Mouse (Mus musculus): Measurements from ENCODE around the gene Iqca. TPM values are rescaled to one million over a fixed set of nuclear protein-coding genes. Genes with fewer than 3 reads are reported as not detected.

The Iqca gene
- total RNA-seq, 2 experiments from 2014 or later, result not detected

GRCm38 (mm10) chr1:90074779-90075178 lies 78.4 kb downstream of the Iqca start:
- ATAC-seq (replicated peaks; ENCODE audit: low FRiP score, poor library complexity, severe bottlenecking), result no peak

GRCm38 (mm10) chr1:90071812-90072580 lies 81.2 kb downstream of the Iqca start:
- ATAC-seq (replicated peaks; ENCODE audit: low FRiP score, poor library complexity, severe bottlenecking), result no peak

DNA sequence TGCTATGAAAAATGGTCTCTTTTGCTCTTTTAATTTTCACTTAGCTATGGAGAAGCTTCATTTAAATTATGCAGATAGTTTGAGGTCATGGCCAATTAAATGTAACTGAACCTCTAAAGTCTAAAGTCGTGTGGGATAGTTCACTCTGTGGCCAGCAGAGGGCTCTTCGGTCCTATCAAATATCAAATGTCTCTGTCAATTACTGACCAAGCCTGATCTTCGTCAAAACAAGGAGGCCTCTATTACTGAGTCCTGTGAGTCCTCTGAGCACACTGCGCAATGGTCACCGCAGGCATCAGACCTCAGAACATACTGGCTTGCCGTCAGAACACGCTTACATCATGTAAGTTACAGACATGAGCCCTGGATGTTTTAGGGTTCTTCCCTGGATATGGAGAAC lies 92.6 kb downstream of the Iqca start:
- ATAC-seq (replicated peaks; ENCODE audit: low FRiP score, poor library complexity, severe bottlenecking), result peak; percentile 60; the same call in 1 of the 2 replicates

DNA sequence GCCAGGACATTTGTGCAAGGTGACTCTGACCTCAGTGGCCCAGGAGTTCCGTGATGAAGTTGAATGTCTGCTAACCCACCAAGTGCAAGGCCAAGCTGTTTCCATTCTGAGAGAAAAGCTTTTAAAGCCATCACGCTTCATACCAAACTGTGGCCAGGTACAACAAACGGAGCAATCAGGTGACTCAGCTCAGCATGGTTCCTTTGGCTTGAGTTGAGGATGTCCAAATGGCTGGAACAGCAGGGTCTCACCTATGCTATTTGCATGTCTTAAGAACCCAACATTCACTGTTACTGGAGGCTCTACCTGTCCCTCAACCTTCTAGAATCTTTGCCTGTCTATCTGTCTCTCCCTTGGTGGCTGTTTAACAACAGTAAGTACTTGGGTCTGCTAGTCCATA lies 93.1 kb downstream of the Iqca start:
- ATAC-seq (replicated peaks; ENCODE audit: low FRiP score, poor library complexity, severe bottlenecking), result no peak

GRCm38 (mm10) chr1:90054991-90055390 lies 98.2 kb downstream of the Iqca start:
- ATAC-seq (replicated peaks; ENCODE audit: low FRiP score, poor library complexity, severe bottlenecking), result no peak

DNA sequence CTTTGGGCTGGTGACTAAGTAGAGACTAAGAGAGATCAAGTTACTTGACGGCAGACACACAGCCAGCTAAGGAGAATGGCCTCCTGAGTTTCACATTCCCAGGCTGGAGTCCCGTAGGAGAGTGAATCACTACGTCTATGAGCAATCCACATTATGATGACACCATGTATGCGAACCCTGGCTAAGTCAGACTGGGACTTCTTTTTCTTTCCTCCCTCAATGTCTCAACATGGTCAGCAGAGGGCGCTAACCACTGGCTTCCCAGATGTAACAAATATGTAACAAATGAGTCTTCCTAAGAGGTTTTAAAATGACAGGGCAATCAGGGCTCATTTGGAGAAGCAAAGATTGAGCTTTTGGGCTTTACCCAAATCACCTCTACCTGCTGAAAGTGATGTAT lies 101.9 kb downstream of the Iqca start:
- ATAC-seq (replicated peaks; ENCODE audit: low FRiP score, poor library complexity, severe bottlenecking), result no peak

DNA sequence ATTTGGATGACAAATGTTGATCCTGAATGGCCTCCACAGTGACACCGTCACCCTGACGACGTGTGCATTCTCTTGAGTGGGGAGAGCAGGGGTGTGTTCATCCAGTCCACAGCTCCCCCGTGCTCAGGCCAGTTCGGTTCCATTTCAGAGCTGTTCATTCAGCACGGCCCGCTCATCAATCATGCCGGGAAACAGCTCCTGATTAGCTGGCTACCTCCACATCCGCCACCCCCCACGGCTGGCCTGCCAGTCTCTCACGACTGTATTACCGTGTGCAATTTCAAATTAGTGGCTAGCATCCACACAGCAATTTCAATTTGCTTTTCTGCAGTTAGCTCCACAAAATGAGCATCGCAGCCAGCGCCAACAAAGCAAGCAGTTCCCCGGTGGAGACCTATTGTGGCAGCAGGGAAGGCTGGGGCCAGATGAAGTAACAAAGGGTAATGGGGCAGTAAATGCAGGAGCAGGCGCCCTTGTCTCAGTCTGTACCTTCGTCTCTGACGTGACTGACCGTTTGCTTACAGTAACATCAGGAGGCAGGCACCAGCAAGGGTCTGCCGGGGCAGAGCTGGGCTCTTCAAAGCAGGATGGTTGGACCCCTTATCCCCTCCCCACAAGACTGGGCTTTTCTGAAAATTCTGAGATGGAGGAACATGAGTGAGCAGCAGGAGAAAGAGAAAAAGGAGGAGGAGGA lies 103.0 kb downstream of the Iqca start:
- no peak for ATAC-seq (replicated peaks; ENCODE audit: low FRiP score, poor library complexity, severe bottlenecking)

GRCm38 (mm10) chr1:90028305-90028704 lies 124.9 kb downstream of the Iqca start:
- ATAC-seq (replicated peaks; ENCODE audit: low FRiP score, poor library complexity, severe bottlenecking), result no peak

- ATAC-seq (replicated peaks; ENCODE audit: low FRiP score, poor library complexity, severe bottlenecking), result peak; percentile 76
Measured at GRCm38 (mm10) chr1:90026945-90027344, 126.3 kb downstream of the Iqca start.

- ATAC-seq (replicated peaks; ENCODE audit: low FRiP score, poor library complexity, severe bottlenecking), result no peak
Measured at GRCm38 (mm10) chr1:90020336-90020735, 132.9 kb downstream of the Iqca start.

GRCm38 (mm10) chr1:90018071-90018470 lies 135.1 kb downstream of the Iqca start:
- ATAC-seq (replicated peaks; ENCODE audit: low FRiP score, poor library complexity, severe bottlenecking), result no peak

DNA sequence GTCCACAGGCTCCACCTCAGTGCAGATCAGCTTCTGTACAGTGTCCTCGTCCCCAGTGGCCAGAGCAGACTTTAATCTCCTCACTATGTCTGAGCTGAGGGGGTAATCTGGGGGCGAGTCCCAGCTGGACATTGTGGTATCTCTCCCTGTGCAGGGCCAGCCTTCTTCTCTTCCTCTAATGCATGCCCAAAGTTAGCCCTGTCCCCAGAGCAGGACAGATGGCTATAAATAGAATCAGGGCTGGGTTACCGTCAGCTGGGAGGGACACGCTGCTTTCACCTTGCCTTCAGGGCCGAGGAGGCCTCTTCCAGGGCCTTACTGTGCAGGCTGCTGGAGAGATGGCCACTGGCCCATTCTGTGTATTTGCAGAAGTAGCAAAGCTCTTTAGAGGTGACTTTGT lies 138.8 kb downstream of the Iqca start, which contains the start of gene Asb18:
Asb18 (minus strand) TSS at position 221 of the 400 bp plus-strand sequence.
- ATAC-seq (replicated peaks; ENCODE audit: low FRiP score, poor library complexity, severe bottlenecking), result no peak

- no peak for ATAC-seq (replicated peaks; ENCODE audit: low FRiP score, poor library complexity, severe bottlenecking)
Measured at GRCm38 (mm10) chr1:90013273-90013672, 139.9 kb downstream of the Iqca start.

GRCm38 (mm10) chr1:90012850-90013249 lies 140.4 kb downstream of the Iqca start:
- ATAC-seq (replicated peaks; ENCODE audit: low FRiP score, poor library complexity, severe bottlenecking), result no peak

- ATAC-seq (replicated peaks; ENCODE audit: low FRiP score, poor library complexity, severe bottlenecking), result no peak
Measured at GRCm38 (mm10) chr1:90012168-90012567, 141.0 kb downstream of the Iqca start.

DNA sequence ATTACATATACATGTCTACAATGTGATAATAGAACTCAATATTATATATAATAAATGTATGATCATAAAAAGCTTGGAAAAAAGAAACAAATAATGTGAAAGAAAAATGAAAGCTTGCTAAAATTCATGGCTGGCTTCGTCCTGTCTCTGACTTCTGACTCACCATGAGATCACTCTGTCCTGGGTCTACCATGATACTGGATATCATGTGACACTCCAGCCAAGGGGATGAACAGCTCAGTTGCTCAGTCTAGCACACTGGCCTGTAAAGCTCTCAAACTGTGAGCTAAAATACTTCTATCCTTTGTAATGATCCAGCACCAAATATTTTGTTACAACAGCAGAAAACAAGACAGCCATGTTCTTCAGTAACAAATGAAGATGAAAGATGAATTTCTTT lies 143.1 kb downstream of the Iqca start:
- ATAC-seq (replicated peaks; ENCODE audit: low FRiP score, poor library complexity, severe bottlenecking), result no peak

GRCm38 (mm10) chr1:90009188-90009587 lies 144.0 kb downstream of the Iqca start:
- no peak for ATAC-seq (replicated peaks; ENCODE audit: low FRiP score, poor library complexity, severe bottlenecking)

DNA sequence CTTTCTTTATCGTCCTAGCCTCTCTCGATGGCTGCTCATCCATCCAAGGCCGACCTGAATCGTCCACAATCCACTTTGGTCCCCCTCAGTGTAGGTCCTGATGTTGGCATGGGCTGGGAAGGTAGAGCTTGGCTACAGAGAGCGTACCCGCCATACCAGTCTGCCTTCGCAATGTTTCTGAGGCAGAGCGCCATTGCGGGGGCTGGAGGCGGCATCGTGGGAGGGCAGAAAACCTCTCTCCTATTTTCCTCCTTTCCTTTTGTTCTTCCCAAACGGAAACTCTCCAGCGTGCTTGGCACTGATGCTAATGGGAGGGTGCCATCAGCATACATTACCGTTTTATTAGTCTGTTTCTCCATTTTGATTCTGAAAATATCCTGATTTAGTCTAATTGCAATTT lies 146.5 kb downstream of the Iqca start:
- ATAC-seq (replicated peaks; ENCODE audit: low FRiP score, poor library complexity, severe bottlenecking), result no peak

DNA sequence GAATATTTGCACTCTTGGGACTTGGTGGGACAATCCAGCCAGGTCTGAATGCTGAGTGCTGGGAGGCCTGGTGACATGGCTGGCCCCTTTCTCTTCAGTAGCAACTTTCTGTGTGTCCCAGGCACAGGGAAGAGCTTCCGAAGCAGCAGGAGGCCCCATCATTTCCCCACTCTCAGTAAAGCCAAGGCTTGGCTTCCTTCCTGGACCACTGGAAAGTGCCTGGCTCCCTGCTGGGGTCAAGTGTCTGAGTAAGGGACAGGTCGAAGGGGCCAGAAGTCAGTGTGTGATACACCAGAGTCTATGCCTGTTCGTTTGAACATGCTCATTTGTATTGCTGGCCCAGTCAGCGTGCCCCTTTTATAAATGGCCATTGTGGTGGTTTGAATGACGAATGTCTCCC lies 152.2 kb downstream of the Iqca start:
- ATAC-seq (replicated peaks; ENCODE audit: low FRiP score, poor library complexity, severe bottlenecking), result no peak

GRCm38 (mm10) chr1:89999858-90000257 lies 153.3 kb downstream of the Iqca start:
- no peak for ATAC-seq (replicated peaks; ENCODE audit: low FRiP score, poor library complexity, severe bottlenecking)

DNA sequence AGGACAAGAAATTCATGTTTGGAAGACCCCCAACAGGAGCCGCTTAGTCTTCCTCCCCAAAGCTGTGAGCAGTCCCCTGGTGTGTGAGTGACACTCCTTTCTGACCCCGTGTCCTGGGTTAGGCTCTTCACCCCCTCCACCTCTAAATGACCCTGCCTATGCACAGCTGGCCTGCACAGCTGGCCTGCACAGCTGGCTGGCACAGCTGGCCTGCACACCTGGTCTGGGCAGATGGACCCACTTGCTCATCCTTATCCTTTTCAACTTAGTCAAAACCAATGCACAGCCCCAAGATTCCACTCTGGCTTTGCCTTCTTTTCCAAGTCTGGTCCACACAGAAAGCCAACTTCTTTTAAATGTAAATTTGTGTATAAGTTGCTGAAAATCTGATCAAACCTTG lies 154.5 kb downstream of the Iqca start:
- no peak for ATAC-seq (replicated peaks; ENCODE audit: low FRiP score, poor library complexity, severe bottlenecking)
